Mouse (Mus musculus) limb, embryonic 14.5 days (tissue): ENCODE data around the gene Myo1g. TPM values are rescaled to one million over a fixed set of nuclear protein-coding genes. Genes with fewer than 3 reads are reported as not detected.

Experiments
- ATAC-seq: fragments of 200-750 bp; cut with Nextera tagmentation; 2 replicates; pipeline ENCODE4 v1.8.0; 2017; ENCODE audit warnings: low read depth, moderate number of reproducible peaks, moderate TSS enrichment; ENCODE audit not compliant: low FRiP score
- DNase-seq: peaks from one replicate; pipeline ENCODE4 v3.0.0-alpha.2; 2015; ENCODE audit warnings: low spot score
- H3K27ac ChIP-seq: fragments of 300-500 bp; sonication (generic); replicated peaks from 2 replicates; pipeline ENCODE4 v1.5.1; 2014; ENCODE audit warnings: low read depth, mild to moderate bottlenecking, low read length, moderate library complexity, mixed read lengths
- H3K27me3 ChIP-seq: fragments of 300-500 bp; sonication (generic); 2 replicates; pipeline ENCODE4 v1.6.1; 2014; ENCODE audit warnings: low read length, mixed read lengths; ENCODE audit not compliant: control insufficient read depth, insufficient read depth
- H3K36me3 ChIP-seq: fragments of 300-500 bp; sonication (generic); 2 replicates; pipeline ENCODE4 v1.6.1; 2014; ENCODE audit warnings: mild to moderate bottlenecking, low read length, moderate library complexity, mixed read lengths; ENCODE audit not compliant: control insufficient read depth, insufficient read depth
- H3K4me1 ChIP-seq: fragments of 300-500 bp; sonication (generic); 2 replicates; pipeline ENCODE4 v1.6.1; 2014; ENCODE audit warnings: antibody characterized with exemption, low read length, mixed read lengths; ENCODE audit not compliant: control insufficient read depth, insufficient read depth
- H3K4me2 ChIP-seq: fragments of 300-500 bp; sonication (generic); replicated peaks from 2 replicates; pipeline ENCODE4 v1.6.1; 2014; ENCODE audit warnings: low read depth, mild to moderate bottlenecking, low read length, moderate library complexity; ENCODE audit not compliant: severe bottlenecking
- H3K4me3 ChIP-seq: fragments of 300-500 bp; sonication (generic); replicated peaks from 2 replicates; pipeline ENCODE4 v1.5.1; 2014; ENCODE audit warnings: low read length
- H3K9ac ChIP-seq: fragments of 300-500 bp; sonication (generic); 2 replicates; pipeline ENCODE4 v1.6.1; 2014; ENCODE audit warnings: mild to moderate bottlenecking, low read depth, low read length, moderate library complexity; ENCODE audit not compliant: severe bottlenecking
- H3K9me3 ChIP-seq: fragments of 300-500 bp; sonication (generic); 2 replicates; pipeline ENCODE4 v1.6.1; 2016; ENCODE audit warnings: low read length; ENCODE audit not compliant: control insufficient read depth
- POLR2A ChIP-seq: fragments of 200-500 bp; IDR thresholded peaks from 2 replicates; pipeline ENCODE4 v1.8.0; 2012; ENCODE audit warnings: inconsistent platforms, mild to moderate bottlenecking, moderate library complexity, borderline replicate concordance; ENCODE audit not compliant: insufficient read depth, insufficient read length; ENCODE audit errors: extremely low read depth
- WGBS: fragments of 180-500 bp; shearing (Covaris S2); extraction: QIAGEN DNeasy Blood & Tissue Kit; methylation state at CpG from one replicate; pipeline ENCODE4 v1.1.7; 2014; 5-methylcytosine and 5-hydroxymethylcytosine counted together
- polyA plus RNA-seq, 2 experiments: library from polyadenylated mRNA; depleted of rRNA in 1 of 2; stranded (reverse) in 1 of 2; unstranded in 1 of 2; fragments of >200 nt; fragmentation: Nextera tagmentation in 1 of 2; extraction: Ambion mirVana in 1 of 2; gene quantifications; 2 replicates each; pipeline versions ENCODE4 v1.2.1 to v1.2.3; 2012 to 2014

The Myo1g gene
- polyA plus RNA-seq, 2 experiments: 3.2 to 3.9 TPM

GRCm38 (mm10) chr11:6563201-6563600 is 42.4 kb upstream of the Myo1g start:
- no peak overlapping the region for H3K4me2 ChIP-seq
- no peak overlapping the region for H3K27ac ChIP-seq
- H3K4me1 ChIP-seq: peaks cover 5% of the 10 kb centered on the region; the same call in 1 of the 2 replicates
- no peaks in the 10 kb centered on the region for H3K27me3 ChIP-seq
- H3K4me3 ChIP-seq: no peak overlapping the region
- DNase-seq: no peak
- H3K9ac ChIP-seq: no peak overlapping the region
- 88% methylated on average over 4 of the region's 4 CpGs for WGBS
- H3K36me3 ChIP-seq: peaks cover 7% of the 10 kb centered on the region
- TF ChIP-seq POLR2A: no peak
- no peaks in the 10 kb centered on the region for H3K9me3 ChIP-seq
- ATAC-seq: no peak

- TF ChIP-seq POLR2A: no peak
- H3K36me3 ChIP-seq: peaks cover 13% of the 10 kb centered on the region
Measured at GRCm38 (mm10) chr11:6562359-6562758, 41.6 kb upstream of the Myo1g start.

DNA sequence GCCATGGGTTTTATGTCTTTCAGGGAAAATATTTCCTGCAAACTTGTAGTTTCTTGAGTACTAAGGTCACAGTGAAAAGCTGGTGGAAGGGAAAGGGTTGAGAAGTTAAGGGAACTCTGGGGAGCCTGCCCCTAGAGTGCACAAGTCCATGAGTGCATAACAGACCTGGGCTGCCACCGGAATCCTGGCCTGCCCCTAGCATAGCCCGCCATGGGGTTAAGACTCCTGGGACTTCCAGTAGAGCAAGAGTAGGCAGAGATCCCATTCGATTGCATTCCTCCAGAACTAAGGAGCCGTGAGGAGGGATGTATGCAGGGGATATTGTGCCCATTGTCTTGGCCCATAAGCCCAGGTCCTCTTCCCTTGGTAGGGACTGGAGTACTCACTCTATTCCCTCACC is 40.7 kb upstream of the Myo1g start:
- WGBS: 100% methylated on average over 4 of the region's 4 CpGs
- Histone ChIP-seq H3K4me3 (no peak overlapping the region), H3K27ac (no peak overlapping the region), H3K9me3 (no peaks in the 10 kb centered on the region), H3K9ac (no peak overlapping the region), H3K4me1 (peaks cover 5% of the 10 kb centered on the region; the same call in 1 of the 2 replicates), H3K4me2 (no peak overlapping the region), H3K36me3 (peaks cover 20% of the 10 kb centered on the region), H3K27me3 (no peaks in the 10 kb centered on the region)
- ATAC-seq (no peak), DNase-seq (no peak)
- no peak for TF ChIP-seq POLR2A

More at GRCm38 (mm10) chr11:6562359-6562758, 41.6 kb upstream of the Myo1g start:
- ATAC-seq (no peak), DNase-seq (no peak)
- no peak overlapping the region for H3K4me2 ChIP-seq
- H3K27me3 ChIP-seq: no peaks in the 10 kb centered on the region
- no peaks in the 10 kb centered on the region for H3K9me3 ChIP-seq
- H3K4me3 ChIP-seq: no peak overlapping the region
- no peak overlapping the region for H3K9ac ChIP-seq
- H3K4me1 ChIP-seq: peaks cover 5% of the 10 kb centered on the region; the same call in 1 of the 2 replicates
- H3K27ac ChIP-seq: no peak overlapping the region
- WGBS: 81% methylated on average over 6 of the region's 6 CpGs

- WGBS: 86% methylated on average over 13 of the region's 13 CpGs
- ATAC-seq (no peak), DNase-seq (no peak)
- Histone ChIP-seq H3K27me3 (no peaks in the 10 kb centered on the region), H3K27ac (no peak overlapping the region), H3K36me3 (peaks cover 20% of the 10 kb centered on the region), H3K4me2 (no peak overlapping the region), H3K9ac (no peak overlapping the region), H3K9me3 (no peaks in the 10 kb centered on the region), H3K4me1 (peaks cover 5% of the 10 kb centered on the region; the same call in 1 of the 2 replicates), H3K4me3 (no peak overlapping the region)
- TF ChIP-seq POLR2A: no peak
Measured at GRCm38 (mm10) chr11:6560655-6561360, 40.0 kb upstream of the Myo1g start.

- TF ChIP-seq POLR2A: no peak
- Histone ChIP-seq H3K4me2 (no peak overlapping the region), H3K9ac (no peak overlapping the region), H3K27me3 (no peaks in the 10 kb centered on the region), H3K27ac (no peak overlapping the region), H3K4me1 (peaks cover 5% of the 10 kb centered on the region; the same call in 1 of the 2 replicates), H3K9me3 (no peaks in the 10 kb centered on the region), H3K36me3 (peaks cover 20% of the 10 kb centered on the region), H3K4me3 (no peak overlapping the region)
- no peak for DNase-seq
- 92% methylated on average over 2 of the region's 2 CpGs for WGBS
- ATAC-seq: no peak
Measured at GRCm38 (mm10) chr11:6559996-6560395, 39.2 kb upstream of the Myo1g start.
